Mouse (Mus musculus) heart, adult 8-10 months (tissue): ENCODE measurements at regions not wholly inside any gene's neighbourhood (a gene's known extent, or its start where the extent isn't known, plus 50 kb on each side); places are given as distances from the start of the nearest gene placed in this dataset.

Experiments used
- DNase-seq: peaks from one replicate; pipeline ENCODE4 v3.0.0; 2022; ENCODE audit warnings: low spot score

DNA sequence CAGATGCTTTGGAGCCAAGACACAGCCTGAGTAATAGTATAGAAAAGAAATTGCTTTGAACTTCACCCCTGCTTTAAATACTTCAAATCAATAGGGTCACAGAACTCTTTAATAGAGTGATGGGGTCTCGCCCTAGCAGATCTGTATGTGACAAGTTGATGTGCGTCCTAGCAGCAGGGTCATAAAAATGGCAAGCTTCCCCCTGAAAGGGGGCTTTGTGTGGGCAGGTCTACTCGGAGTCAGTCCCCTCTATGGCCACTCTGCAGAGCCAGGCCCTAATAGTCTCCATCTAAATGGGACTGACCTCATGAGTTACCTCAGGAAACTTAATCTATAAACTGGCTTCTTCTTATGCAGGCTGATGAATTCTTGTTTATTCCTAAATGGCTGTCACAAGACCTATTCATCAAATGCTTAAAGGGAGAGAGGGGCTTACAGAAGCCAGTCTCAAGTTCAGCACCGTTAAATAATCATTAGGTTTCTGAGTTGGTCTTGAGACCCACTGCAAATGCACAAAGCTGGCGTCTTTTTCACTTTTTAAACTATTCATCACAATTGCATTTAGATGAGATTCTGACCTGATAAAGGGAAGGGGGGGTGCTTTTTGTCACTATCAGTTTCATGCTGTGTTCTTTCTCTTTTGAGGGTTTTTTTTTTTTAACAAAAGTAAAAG, 457.0 kb upstream of the Fam92a start:
- no peak for DNase-seq

DNA sequence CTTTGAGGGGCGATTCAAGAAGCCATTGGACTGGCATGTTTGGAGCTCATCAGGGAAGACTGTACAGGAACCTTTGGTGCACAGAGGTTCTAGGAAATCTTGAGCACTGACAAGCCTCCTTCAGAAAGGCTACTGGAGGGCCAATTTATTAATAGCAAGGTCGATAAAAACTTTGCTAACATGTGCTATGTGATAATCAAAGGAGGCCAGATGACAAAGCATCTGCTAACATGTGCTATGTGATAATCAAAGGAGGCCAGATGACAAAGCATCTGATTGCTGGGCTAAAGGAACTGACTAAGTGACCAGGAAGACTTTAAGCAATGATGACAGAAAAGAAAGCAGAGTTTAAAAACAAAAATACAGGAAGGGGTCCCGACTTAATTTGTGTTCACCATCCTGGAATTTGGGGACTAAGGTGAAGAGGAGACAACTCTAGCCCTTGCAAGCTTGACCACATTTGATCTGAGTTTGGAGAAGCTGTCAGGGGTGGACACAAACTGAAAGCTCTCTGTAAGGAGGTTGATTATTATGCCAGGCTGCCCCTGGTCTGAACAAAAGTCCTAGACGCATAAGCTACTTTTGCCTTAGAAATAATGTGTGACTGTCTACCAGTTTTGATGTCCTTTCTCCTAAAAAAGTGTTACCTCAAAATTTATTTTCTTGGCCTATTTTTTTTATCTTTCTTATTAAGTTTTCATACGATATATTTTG, 455.5 kb upstream of the Fam92a start:
- DNase-seq, result no peak

DNA sequence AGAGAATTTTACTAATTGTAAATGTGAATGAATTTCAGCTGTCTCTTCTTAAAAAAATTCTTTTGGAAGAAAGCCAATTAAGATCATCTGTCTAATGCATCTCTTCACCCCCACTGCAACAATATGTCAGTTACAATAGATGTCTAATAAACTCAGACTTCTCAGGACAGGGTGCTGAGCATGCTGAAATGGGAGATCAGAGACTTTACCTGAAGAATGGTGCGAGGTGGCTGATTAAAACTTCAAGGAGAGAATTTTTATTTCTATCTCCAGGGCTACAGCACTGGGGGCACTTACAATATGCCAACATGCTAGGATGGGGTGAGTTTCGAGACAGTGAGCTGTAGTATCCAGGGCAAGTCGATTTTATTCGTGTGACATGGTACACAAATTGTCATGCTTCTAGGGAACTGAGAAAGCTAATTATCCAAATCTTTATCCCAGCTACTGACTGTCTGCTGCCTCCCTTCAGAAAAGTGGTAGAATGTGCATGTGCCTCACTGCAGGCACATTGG, 449.0 kb upstream of the Fam92a start:
- no peak for DNase-seq

DNA sequence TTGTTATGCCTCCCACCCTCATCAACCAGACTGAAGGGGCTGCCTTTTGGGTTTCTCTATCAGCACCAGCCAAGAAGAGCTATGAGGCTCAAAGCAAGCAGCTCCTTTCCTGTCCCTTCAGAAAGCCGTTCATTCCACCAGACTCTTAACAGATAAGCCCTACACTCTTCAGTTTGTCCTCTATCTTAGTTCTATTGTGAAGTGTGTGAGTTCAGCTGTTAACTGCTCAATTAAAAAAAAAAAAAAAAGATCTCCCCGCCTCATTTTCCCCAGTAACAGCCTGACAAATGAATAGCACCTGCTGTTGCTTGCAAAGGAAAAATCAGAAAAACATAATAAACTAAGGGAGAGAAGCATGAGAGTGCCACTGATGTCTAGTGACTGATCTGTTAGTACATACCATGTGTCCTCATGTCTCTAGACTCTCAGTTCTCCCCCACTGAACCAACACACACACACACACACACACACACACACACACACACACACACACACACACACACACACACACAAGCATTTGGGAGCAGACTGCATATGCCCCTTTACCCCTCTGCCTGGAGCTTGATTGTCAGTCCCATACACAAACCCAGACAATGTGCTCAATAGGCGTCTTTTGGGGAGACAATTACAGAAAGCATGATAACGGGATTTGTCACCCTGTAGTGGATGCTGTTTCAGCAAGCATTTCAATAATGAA, 448.4 kb upstream of the Fam92a start:
- no peak for DNase-seq

DNA sequence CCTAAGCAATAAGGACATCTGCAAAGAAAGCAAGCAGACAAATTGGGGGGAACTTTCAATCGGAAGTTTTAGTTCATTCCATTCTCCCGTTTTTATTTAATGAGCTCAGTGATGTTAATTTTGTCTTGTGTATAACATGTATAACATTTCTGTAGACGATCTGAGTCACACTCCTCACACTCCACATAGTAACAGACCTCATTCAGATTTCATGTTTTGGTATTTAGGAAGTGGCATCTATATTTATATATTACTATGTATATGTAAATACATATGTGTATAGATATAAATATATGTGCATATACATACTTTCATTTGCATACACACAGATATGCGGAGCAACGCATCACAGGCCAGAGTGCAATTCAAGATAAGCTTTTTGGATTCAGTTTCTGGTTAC, 444.9 kb upstream of the Fam92a start:
- no peak for DNase-seq

DNA sequence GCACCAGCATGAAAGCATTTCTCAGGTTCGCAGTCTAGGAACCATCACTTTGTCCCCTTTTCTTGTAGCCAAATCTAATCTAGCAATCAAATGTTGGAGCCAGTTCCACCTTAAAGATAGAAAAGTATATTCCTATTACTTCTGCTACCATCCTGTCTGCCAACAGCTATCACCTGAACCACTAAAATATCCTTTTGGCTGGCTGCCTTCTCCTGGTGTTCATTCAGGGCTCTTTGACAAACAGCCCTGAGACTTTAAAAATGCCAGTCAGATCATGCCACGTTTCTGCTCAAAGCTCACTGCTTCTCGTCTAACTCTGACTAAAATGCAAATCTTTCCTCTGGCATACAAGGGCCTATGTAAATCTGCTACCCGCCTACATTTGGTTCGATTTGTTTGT, 439.7 kb upstream of the Fam92a start:
- no peak for DNase-seq

DNA sequence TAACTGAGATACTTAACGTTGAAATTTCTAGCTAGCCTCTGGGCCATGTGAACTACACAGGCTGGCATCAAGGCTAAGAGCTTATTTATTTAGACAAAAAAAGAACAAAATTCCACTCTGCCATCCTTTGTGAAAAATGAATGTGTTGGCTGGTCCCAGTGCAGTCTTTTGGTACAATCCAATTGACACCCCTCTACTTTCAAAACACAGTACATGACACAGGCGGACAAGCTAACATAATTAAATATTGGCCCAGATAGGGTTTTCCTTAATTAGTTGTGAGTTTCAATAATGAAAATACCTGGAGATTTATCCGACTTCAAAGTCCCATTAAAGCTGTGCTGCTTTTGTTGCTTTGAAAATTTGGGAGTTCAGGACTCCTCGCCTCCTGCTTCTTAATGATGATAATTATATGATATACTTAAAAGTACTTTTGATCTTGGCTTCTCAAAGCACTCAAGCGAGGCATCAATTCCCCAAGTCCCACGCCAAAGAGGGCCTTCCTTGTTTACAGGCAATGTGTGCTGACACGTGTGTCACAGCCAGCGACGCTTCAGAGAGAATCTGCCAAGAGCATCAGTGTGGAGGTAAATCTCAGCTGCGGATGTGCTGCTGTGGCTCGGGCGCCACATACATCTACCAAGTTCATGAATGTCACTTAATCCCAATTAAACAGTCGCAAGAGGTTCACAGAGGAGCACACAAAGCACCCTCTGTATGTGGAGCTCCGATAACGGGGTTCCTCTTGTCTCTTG, 429.5 kb upstream of the Fam92a start:
- DNase-seq, result no peak

DNA sequence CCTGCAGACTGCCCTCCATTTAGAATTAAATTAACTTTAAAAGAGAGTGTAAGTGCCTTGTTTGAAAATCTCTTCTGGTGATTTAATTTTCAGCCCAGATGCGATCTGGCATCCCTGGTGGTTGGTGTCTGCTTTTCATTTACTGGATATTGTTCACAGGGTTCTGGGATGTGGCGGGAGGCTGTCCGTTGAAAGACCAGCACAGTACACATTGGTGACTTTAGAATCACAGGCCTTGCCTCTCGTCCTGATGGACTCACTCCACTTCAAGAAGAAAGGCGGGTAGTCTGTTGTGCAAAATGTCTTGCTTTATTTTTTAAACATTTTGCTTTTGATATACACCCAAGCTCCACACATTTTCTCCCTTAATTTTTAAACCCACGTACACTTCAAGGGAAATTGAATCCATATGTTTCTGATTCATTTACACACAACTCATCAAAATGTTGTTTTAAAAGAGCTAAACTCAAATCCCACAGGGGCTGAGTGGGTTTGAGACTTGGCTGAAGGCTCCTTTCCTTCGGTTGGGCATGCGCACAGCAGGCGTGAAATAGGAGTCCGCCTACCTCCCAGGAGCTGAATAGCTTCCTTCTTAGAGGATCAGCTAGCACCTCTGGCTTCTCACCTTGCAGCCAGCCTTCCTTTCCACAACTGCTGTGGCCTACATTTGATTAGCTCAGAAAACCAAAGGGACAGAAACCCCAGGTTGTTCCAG, 424.1 kb upstream of the Fam92a start:
- no peak for DNase-seq

DNA sequence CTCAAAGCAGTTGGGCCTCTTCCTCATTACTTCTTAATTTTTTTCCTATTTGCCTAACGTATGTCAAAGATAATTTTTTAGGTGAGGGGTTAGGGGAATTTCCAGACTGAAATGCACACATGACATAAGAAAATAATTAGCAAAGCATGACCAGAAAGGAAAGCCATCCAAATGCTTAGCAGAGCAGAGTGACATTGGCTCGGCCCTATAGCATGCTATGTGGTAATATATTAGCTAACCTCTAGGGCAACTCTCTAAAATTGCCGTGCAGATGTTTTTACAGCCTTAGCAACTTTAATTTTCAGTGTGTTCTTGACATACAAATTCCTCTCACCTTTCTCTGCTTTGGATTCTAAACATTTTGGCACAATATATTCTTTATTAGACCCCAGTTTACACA, 421.2 kb upstream of the Fam92a start:
- DNase-seq, result no peak

DNA sequence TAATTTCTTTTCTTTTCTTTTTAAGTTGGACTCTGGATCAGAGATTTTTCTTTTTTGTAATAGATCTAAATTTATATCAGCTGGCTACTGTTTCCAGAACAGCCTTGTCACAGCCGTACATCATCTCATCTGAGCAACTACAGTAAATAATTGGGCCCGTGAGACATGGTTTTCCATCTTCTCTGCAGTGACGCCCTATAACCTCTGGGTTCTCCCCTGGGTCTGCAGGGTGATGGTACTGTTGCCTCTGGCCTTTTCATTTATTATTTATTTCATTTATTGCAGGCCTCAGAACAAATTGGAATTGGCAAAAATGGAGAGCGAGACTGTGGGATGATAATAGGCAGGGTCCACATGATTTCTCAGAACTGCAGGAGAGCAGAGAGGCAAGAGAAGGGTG, 406.3 kb upstream of the Fam92a start:
- no peak for DNase-seq

DNA sequence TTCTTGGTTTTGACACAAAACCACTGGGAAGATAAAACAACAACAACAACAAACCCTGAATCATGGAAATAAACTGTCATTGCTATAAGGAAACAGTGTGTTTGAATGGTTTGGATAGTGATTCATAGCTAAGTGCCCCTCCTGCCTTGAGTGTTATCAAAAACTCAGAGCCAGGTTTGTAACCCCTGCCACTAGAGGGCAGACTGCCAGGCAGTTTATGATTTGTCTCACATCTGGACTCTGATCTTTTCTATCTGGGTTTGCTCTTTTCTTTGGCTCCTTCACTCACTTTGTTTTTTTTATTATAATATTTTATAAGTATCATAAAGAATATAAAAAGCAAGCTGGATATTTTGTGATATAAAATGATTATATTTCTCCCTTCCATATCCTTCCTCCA, 400.1 kb upstream of the Fam92a start:
- no peak for DNase-seq

DNA sequence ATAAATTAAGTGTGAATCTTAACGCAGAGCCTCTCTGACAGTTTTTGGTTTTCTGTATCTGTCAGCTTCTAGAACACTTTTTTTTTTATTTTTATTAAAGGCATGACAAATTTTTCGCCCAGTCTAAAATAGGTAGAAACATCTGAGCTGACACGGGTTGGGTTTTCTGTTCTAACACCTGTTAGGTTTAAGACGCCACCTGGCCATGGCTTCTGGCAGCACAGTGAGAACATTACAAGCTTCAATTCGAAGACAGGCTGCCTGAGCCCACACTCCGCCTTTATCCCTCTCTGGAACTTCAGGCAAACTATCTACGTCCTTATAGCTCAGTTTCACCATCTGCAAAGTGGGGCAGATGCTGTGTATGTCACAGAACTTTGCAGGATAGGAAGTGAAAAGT, 398.9 kb upstream of the Fam92a start:
- no peak for DNase-seq

DNA sequence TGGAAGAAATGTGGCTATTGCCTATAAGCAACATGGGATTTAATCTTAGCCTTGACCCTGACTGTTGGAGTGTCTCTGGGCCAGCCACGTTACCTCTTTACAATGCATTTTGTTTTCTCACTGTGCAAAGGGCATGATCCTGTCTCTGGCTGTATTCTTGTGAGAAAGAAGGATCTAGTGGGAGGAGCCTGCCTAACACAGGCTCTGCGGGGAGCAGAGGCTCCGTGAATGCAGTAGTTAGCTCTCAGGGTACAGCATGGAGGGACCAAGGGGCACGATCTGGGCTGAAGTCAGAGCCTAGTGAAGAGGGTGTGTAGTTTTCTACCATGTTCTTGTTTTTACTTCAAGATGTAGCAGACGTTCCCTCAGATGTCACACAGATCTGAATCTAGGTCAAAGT, 395.8 kb upstream of the Fam92a start:
- no peak for DNase-seq

DNA sequence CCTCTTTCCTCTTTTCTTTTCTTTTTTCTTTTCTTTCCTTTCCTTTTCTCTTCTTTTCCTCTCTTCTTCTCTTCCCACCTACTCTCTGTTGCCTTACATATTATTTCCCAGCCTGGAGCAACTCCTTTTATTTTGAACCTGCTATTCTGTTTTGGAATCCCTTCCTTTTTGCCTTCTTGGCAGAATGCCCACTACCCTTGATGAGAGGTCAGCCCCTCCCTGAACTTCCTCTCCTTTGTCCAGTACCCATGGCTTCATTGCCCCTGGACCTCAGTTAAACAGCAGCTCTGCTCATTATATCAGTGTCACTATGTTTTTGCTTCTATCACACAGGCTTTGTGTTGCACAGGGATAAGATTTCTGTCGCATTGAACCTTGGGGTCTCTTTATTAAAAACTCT, 391.2 kb upstream of the Fam92a start:
- DNase-seq, result peak; percentile 33

DNA sequence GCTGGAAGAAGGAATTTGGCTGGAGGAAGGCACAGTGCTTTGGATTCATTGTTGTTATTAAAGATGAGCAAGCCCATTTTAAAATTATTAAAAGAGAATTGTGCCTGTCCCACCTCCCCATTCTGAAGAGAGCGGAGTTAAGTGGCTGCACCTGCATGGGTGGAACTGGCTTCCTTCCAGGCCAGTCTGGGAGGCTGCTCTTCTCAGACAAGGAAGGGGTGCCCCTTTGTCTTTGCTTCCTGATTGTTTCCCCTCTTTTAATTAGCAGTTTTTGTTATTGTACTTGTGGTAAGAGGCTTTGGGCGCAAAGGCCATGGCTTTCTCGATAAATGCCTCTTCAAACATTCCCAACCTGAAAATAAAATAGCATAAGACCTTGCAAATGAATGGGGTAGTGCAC, 388.7 kb upstream of the Fam92a start:
- DNase-seq, result no peak

DNA sequence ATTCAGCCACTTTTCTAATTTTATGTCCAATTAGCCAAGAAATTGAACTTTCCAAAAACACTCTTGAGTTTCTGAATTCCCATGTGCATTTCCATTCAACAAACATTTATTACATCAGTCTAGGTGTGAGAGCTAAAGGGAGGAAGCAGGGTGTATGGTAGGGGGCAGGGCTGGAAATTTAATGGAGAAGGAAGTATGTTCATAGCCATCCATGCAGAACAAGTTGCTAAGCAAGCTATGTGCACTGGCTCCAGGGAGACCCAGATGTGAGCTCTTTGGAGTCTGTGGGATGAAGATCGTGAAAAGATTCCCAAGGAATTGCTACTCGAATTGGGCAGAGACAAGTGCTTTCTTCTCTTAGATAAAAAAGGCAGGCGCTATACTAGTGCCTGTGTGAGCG, 388.2 kb upstream of the Fam92a start:
- DNase-seq, result no peak

DNA sequence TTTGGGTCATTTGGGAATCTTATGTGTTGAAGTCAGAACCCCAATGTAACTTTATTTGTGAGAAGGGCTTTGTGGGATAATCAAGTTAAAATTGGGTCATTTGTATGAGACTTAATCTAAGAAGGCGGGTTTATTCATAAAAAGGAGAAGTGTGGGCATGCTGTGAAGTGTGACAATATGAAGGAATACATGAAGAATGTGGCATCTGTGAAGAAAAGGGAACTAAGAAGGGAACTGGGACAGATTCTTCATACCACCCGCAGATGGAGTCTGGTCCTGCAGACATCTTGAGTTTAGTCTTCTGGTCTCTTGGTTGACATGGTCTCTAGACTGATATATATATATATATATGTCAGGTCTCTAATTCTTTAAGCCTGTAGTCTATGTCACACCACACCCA, 385.3 kb upstream of the Fam92a start:
- no peak for DNase-seq

DNA sequence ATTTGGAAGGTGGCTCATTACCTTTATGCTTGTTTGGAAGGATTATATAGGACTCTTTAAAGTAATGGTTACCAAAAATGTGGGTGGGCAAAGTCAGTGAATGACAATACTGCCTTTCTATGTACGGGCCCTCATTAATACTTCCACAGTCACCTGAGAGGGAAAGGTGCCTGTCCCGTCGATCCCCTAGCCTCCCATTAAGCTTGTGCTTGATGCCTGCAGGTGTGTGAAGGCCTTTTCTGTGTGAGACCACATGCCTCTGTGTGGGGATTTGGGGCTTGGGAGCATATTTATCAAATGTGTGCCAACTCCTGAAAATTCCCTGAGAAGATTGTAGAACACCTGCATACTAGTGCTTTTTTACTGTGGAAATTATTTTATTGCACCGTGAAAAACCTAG, 377.4 kb upstream of the Fam92a start:
- DNase-seq, result no peak

DNA sequence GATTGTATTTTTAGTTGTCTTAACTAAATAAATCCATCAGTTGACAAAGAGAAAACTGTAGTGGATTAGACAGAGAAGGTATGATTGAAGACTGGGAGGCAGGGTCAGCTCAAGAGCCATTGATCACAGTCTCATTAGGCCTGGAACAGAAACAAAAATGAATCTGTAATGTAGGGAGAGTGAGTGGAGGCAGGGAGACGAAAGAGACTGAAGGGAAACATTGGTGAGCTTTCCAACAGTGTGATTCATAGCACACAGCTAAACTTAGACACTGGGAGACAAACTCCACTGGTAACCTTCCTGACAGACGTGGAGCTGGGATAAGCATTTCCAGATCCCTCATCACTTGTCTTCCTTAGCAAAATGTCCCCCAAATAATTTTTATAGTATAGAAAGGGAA, 372.1 kb upstream of the Fam92a start:
- DNase-seq, result peak; percentile 5

DNA sequence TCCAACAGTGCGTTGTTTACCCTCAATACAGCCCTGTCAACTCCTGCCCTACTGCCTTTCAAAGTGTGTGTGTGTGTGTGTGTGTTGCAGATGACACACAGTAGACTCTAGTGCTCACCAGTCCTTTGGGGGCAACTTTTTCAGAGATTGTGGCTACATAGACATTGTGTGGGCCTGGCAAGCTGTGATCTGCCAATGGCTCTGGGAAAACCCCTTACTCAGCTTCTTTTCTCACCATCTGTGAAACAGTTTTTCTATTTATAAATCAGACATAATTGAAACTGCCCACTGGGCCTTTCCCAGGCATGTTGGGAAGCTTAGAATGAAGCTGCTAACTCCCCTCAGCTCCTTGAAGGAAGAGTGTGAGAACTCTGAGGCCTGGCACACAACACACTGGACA, 369.7 kb upstream of the Fam92a start:
- DNase-seq, result no peak

DNA sequence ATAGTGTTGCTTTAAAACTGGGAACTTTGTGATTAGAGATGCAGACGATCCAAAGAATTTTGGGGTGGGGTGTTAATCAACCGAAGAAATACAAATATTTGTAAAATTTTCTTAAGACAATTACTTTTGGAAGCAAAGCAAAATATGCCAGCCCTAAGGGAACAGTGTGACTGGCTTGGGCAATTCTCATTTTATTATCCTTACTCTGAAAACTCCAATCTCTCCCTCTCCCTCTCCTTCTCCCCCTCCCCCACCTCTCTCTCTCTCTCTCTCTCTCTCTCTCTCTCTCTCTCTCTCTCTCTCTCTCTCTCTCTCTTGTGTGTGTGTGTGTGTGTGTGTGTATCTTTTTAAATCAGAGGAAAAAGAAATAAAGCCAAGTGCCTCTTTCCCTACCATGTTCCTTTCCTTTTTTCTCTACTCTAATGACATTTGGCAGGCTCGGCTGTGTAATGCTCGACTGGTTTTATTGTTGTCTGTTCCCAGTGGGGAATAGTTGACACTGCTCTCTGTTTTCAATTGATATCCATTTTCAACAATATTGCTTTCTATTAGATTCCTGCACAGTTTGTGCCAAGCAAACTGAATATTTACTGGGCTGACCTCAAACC, 367.5 kb upstream of the Fam92a start:
- no peak for DNase-seq
